Mouse (Mus musculus) telencephalon, adult 2 months (tissue): ENCODE data around the gene Igfals.

Experiments
- DNase-seq: peaks from one replicate; pipeline ENCODE4 v3.0.0-alpha.2; 2011; ENCODE audit warnings: low read depth, low spot score

Gene Igfals

GRCm38 (mm10) chr17:24861785-24862184 is 4.0 kb upstream of the Igfals start:
- DNase-seq = no peak

- DNase-seq = peak; percentile 63
These were observed 2.1 kb downstream of the Igfals start for GRCm38 (mm10) chr17:24867914-24868313.

- no peak for DNase-seq
These were observed 8.1 kb downstream of the Igfals start for GRCm38 (mm10) chr17:24873695-24874404.

GRCm38 (mm10) chr17:24874405-24874745 is 8.6 kb downstream of the Igfals start:
- no peak for DNase-seq

GRCm38 (mm10) chr17:24874989-24875388 is 9.2 kb downstream of the Igfals start:
- no peak for DNase-seq

GRCm38 (mm10) chr17:24877336-24878116 is 11.7 kb downstream of the Igfals start:
- DNase-seq = no peak

GRCm38 (mm10) chr17:24878117-24878397 is 12.3 kb downstream of the Igfals start:
- DNase-seq = no peak

- no peak for DNase-seq
These were observed 12.7 kb downstream of the Igfals start for GRCm38 (mm10) chr17:24878531-24878930.

GRCm38 (mm10) chr17:24881738-24882440 is 16.1 kb downstream of the Igfals start:
- DNase-seq = no peak

- DNase-seq = no peak
These were observed 18.6 kb downstream of the Igfals start for GRCm38 (mm10) chr17:24884391-24884790.

GRCm38 (mm10) chr17:24885356-24886133 is 19.7 kb downstream of the Igfals start:
- DNase-seq = no peak

GRCm38 (mm10) chr17:24886134-24886931 is 20.5 kb downstream of the Igfals start, which contains the start of the genes Nubp2 and Spsb3:
TSS of gene Nubp2 (minus strand) at chr17:24886349.
TSS of gene Spsb3 (plus strand) at chr17:24886643.
- DNase-seq = peak; percentile 100

GRCm38 (mm10) chr17:24886932-24887271 is 21.1 kb downstream of the Igfals start:
- no peak for DNase-seq

GRCm38 (mm10) chr17:24887291-24888080 is 21.7 kb downstream of the Igfals start:
- no peak for DNase-seq

GRCm38 (mm10) chr17:24888862-24889261 is 23.1 kb downstream of the Igfals start:
- DNase-seq = no peak

GRCm38 (mm10) chr17:24890151-24891092 is 24.6 kb downstream of the Igfals start:
- no peak for DNase-seq

- no peak for DNase-seq
These were observed 25.5 kb downstream of the Igfals start for GRCm38 (mm10) chr17:24891321-24891720.

- no peak for DNase-seq
These were observed 27.0 kb downstream of the Igfals start for GRCm38 (mm10) chr17:24892785-24893184.

- DNase-seq = no peak
These were observed 27.5 kb downstream of the Igfals start for GRCm38 (mm10) chr17:24893276-24893675.
